Mouse (Mus musculus) kidney, adult 2 months (tissue): Measurements from ENCODE around the gene Atg9a. TPM values are rescaled to one million over a fixed set of nuclear protein-coding genes. Genes with fewer than 3 reads are reported as not detected.

Experiments
- DNase-seq: peaks from one replicate; pipeline ENCODE4 v3.0.0; 2021
- H3K27ac ChIP-seq: fragments of 200-500 bp; 2 replicates; pipeline ENCODE4 v1.5.1; 2012; ENCODE audit warnings: low read depth, low read length, control low read depth, inconsistent platforms; ENCODE audit not compliant: insufficient read depth
- H3K27me3 ChIP-seq: fragments of 200-500 bp; replicated peaks from 2 replicates; pipeline ENCODE4 v1.6.1; 2012; ENCODE audit warnings: mild to moderate bottlenecking, moderate library complexity, low read length, inconsistent platforms; ENCODE audit not compliant: control insufficient read depth, insufficient read depth
- H3K36me3 ChIP-seq: fragments of 200-500 bp; 2 replicates; pipeline ENCODE4 v1.6.1; 2012; ENCODE audit warnings: mild to moderate bottlenecking, moderate library complexity, low read length, inconsistent platforms; ENCODE audit not compliant: control insufficient read depth, insufficient read depth
- H3K4me1 ChIP-seq: fragments of 200-500 bp; 2 replicates; pipeline ENCODE4 v1.6.1; 2011; ENCODE audit warnings: low read length; ENCODE audit not compliant: control insufficient read depth, insufficient read depth
- H3K4me3 ChIP-seq: fragments of 200-500 bp; 2 replicates; pipeline ENCODE4 v1.5.1; 2011; ENCODE audit warnings: mild to moderate bottlenecking, low read depth, low read length, control low read depth; ENCODE audit not compliant: insufficient read depth
- CTCF ChIP-seq: fragments of 200-500 bp; conservative IDR thresholded peaks from 2 replicates; pipeline ENCODE4 v1.5.1; 2011; ENCODE audit warnings: low read depth, mild to moderate bottlenecking, control low read depth, low read length, moderate library complexity, mixed read lengths; ENCODE audit not compliant: insufficient read depth, insufficient read length
- POLR2A ChIP-seq: fragments of 200-500 bp; IDR thresholded peaks from one replicate; pipeline ENCODE4 v1.6.1; 2011; ENCODE audit warnings: low read depth, low read length, control low read depth
- WGBS: fragments of 180-500 bp; shearing (Covaris S2); methylation state at CpG from one replicate; pipeline ENCODE4 v1.1.7; 2018; 5-methylcytosine and 5-hydroxymethylcytosine counted together
- polyA plus RNA-seq: library from polyadenylated mRNA; depleted of rRNA; stranded (reverse); fragments of >200 nt; gene quantifications from 2 replicates; pipeline ENCODE4 v1.2.3, GENCODE M21; 2012; rRNA removed

Gene Atg9a
- polyA plus RNA-seq, 1 experiment: 67.5 TPM

DNA sequence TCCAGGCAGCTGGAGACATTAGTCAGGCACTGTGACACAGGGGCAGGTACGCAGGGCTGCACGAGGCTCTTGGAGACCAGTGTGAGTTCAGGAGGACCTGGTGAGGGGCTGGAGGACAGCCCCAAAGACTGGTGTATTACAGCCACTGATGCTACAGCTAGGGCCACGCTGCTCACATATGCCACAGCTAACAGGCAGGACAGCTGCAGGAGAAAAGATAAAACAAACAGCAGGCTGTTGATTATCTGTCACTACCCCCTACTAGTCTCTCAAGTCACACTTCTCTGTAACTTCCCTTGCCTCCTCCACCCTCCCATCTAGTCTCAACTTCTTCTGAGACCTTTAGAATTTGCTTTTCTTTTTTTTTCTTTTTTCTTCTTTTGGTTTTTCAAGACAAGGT, 55.3 kb downstream of the Atg9a start:
- DNase-seq: no peak
- Histone ChIP-seq H3K27me3 (no peaks in the 10 kb centered on the region), H3K4me1 (peaks cover 11% of the 10 kb centered on the region), H3K27ac (no peak overlapping the region), H3K36me3 (peaks cover 6% of the 10 kb centered on the region), H3K4me3 (no peak overlapping the region)
- TF ChIP-seq POLR2A: no peak
- no peak for TF ChIP-seq CTCF
- 74% methylated on average over 3 of the region's 3 CpGs for WGBS

DNA sequence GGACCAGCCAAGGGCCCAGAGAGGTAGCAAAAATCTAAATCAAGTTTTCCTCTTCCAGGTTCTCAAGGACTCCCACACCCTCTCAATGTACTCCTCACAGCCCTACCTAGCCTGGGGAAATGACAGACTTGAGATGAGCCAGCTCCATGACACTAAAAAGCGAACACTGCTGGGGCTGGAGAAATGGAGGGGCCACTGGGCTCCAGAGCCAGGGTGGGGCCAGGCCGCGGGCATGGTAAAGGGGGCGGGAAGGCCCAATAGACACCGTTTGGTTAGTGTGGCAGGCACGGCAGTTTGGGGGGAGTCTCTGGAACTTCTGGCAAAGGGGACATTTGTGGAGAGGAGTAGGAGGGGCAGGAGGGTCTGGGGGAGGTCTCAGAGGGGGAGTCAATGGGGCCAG, 55.7 kb downstream of the Atg9a start:
- WGBS: 86% methylated on average over 6 of the region's 6 CpGs
- TF ChIP-seq CTCF (no peak), POLR2A (no peak)

DNA sequence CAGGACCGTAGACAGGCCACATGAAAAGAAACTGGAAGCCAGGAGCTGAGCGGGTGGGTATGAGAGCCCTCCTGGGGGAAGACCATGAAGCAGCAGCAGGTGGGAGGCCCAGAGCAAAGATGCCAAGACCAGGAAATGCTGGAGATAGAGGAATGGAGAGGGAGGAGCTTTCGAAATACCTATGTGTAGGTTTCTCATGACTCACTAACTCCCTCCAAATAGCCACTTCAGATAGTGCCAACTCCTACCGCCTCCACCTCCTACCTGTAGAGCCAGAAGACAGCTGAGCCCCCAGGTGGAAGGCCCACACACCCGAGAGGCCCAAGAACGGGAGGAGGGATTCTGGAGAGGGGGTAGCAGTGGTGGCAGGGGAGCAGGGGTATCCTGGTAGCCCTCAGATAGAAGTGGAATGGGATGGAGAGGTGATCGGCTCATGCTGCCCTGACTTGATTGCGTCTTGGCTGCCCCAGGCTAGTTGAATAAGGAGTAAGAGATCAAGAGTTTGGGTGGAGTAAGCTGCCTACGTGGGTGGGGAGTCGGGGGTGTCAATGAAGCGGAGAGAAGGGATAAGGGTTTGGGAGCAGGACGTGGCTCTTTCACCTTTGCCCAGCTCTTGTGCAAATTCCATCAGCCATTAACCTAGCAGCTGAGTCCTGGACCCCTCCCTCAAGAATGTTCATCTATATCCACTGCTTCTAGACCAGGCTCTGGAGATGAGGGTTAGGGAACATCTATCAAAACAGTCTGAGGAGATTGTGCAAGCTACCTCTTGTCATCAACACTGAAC, 58.4 kb downstream of the Atg9a start, which contains the start of gene Slc23a3:
TSS of gene Slc23a3 (minus strand) at position 470 of the 787 bp plus-strand sequence.
- peaks cover 11% of the 10 kb centered on the region for H3K4me1 ChIP-seq
- 39% methylated on average over 12 of the region's 12 CpGs for WGBS
- H3K27me3 ChIP-seq: no peaks in the 10 kb centered on the region
- TF ChIP-seq POLR2A (no peak), CTCF (no peak)
- peak; percentile 80 for DNase-seq
- H3K4me3 ChIP-seq: no peak within 1 kb of the TSS
- H3K27ac ChIP-seq: no peak within 1 kb of the TSS
- peaks cover 6% of the 10 kb centered on the region for H3K36me3 ChIP-seq

More for the DNA sequence above, 55.7 kb downstream of the Atg9a start:
- Histone ChIP-seq H3K27me3 (no peaks in the 10 kb centered on the region), H3K4me1 (peaks cover 11% of the 10 kb centered on the region), H3K36me3 (peaks cover 6% of the 10 kb centered on the region), H3K4me3 (no peak overlapping the region), H3K27ac (no peak overlapping the region)
- no peak for DNase-seq

Other genes starting within 250 kb of the Atg9a start
- 30.3 and 43.5 TPM in 2 replicates for gene Ihh, start 240.5 kb downstream of the Atg9a start, polyA plus RNA-seq
- 2.9 and 4.2 TPM in 2 replicates for gene Nhej1, start 67.0 kb downstream of the Atg9a start, polyA plus RNA-seq
- gene Slc23a3, start 58.3 kb downstream of the Atg9a start, polyA plus RNA-seq: 12.8 and 25.2 TPM in 2 replicates
- gene Cnppd1, start 49.5 kb downstream of the Atg9a start, polyA plus RNA-seq: 67.7 and 70.8 TPM in 2 replicates
- gene Retreg2, start 49.4 kb downstream of the Atg9a start, polyA plus RNA-seq: 225 and 237 TPM in 2 replicates
- 61.6 and 73.7 TPM in 2 replicates for gene Zfand2b, start 23.6 kb downstream of the Atg9a start, polyA plus RNA-seq
- 41.3 and 47.0 TPM in 2 replicates for gene Abcb6, start 11.8 kb downstream of the Atg9a start, polyA plus RNA-seq
- gene Ankzf1, start within 50 bp of the Atg9a start, polyA plus RNA-seq: 14.5 and 17.0 TPM in 2 replicates
- 118 and 146 TPM in 2 replicates for gene Glb1l, start 18.6 kb upstream of the Atg9a start, polyA plus RNA-seq
- 254 and 277 TPM in 2 replicates for gene Stk16, start 18.6 kb upstream of the Atg9a start, polyA plus RNA-seq
- 213 and 301 TPM in 2 replicates for gene Tuba4a, start 27.7 kb upstream of the Atg9a start, polyA plus RNA-seq
- gene A630095N17Rik, start 39.9 kb upstream of the Atg9a start, polyA plus RNA-seq: not detected in 2 replicates
- gene Dnajb2, start 44.2 kb upstream of the Atg9a start, polyA plus RNA-seq: 41.1 and 42.6 TPM in 2 replicates
- 0.53 and 0.81 TPM in 2 replicates for gene Ptprn, start 72.3 kb upstream of the Atg9a start, polyA plus RNA-seq
- gene Resp18, start 86.2 kb upstream of the Atg9a start, polyA plus RNA-seq: 0.24 and 0.41 TPM in 2 replicates
- gene Dnpep, start 125.8 kb upstream of the Atg9a start, polyA plus RNA-seq: 117 and 124 TPM in 2 replicates
- gene Des, start 168.1 kb upstream of the Atg9a start, polyA plus RNA-seq: 17.0 and 32.1 TPM in 2 replicates
- 34.6 and 43.9 TPM in 2 replicates for gene Speg, start 183.1 kb upstream of the Atg9a start, polyA plus RNA-seq
- 82.4 and 95.0 TPM in 2 replicates for gene Gmppa, start 243.7 kb upstream of the Atg9a start, polyA plus RNA-seq